Mouse (Mus musculus): ENCODE measurements at regions not wholly inside any gene's neighbourhood (a gene's known extent, or its start where the extent isn't known, plus 50 kb on each side); places are given as distances from the start of the nearest gene placed in this dataset.

- ATAC-seq (ENCODE audit: low FRiP score, low read depth), result no peak
- DNase-seq (ENCODE audit: low spot score), result peak; percentile 45
- Histone ChIP-seq H3K4me3 (replicated peaks; ENCODE audit: low read length) (no peak overlapping the region), H3K27ac (replicated peaks; ENCODE audit: low read depth, low read length) (no peak overlapping the region), H3K27me3 (ENCODE audit: control insufficient read depth, insufficient read depth, low read length) (no peaks in the 10 kb centered on the region), H3K36me3 (ENCODE audit: control insufficient read depth, insufficient read depth, low read length) (no peaks in the 10 kb centered on the region), H3K4me1 (ENCODE audit: control insufficient read depth, insufficient read depth, low read length) (no peaks in the 10 kb centered on the region), H3K9ac (ENCODE audit: low read depth, low read length, severe bottlenecking) (no peak overlapping the region), H3K9me3 (ENCODE audit: control insufficient read depth, low read length) (no peaks in the 10 kb centered on the region), H3K4me2 (replicated peaks; ENCODE audit: low read depth, low read length, severe bottlenecking) (no peak overlapping the region)
- WGBS, result 62% methylated on average over 5 of the region's 5 CpGs
- TF ChIP-seq POLR2A (IDR thresholded peaks at IDR 0.05; ENCODE audit: borderline replicate concordance, extremely low read depth, insufficient read depth, insufficient read length), result no peak
Measured at GRCm38 (mm10) chr13:42549021-42549559, 131.3 kb upstream of the Phactr1 start.

- no peak overlapping the region for H3K9ac ChIP-seq (ENCODE audit: low read depth, low read length, severe bottlenecking)
- H3K4me1 ChIP-seq (ENCODE audit: control insufficient read depth, insufficient read depth, low read length), result no peaks in the 10 kb centered on the region
- no peaks in the 10 kb centered on the region for H3K36me3 ChIP-seq (ENCODE audit: control insufficient read depth, insufficient read depth, low read length)
- H3K27me3 ChIP-seq (ENCODE audit: control insufficient read depth, insufficient read depth, low read length), result no peaks in the 10 kb centered on the region
- no peak overlapping the region for H3K27ac ChIP-seq (replicated peaks; ENCODE audit: low read depth, low read length)
- DNase-seq (ENCODE audit: low spot score), result no peak
- no peak for TF ChIP-seq POLR2A (IDR thresholded peaks at IDR 0.05; ENCODE audit: borderline replicate concordance, extremely low read depth, insufficient read depth, insufficient read length)
- no peak overlapping the region for H3K4me3 ChIP-seq (replicated peaks; ENCODE audit: low read length)
- no peak for ATAC-seq (ENCODE audit: low FRiP score, low read depth)
- no peaks in the 10 kb centered on the region for H3K9me3 ChIP-seq (ENCODE audit: control insufficient read depth, low read length)
- 82% methylated on average over 4 of the region's 4 CpGs for WGBS
- no peak overlapping the region for H3K4me2 ChIP-seq (replicated peaks; ENCODE audit: low read depth, low read length, severe bottlenecking)
Measured at GRCm38 (mm10) chr13:42554961-42555360, 125.5 kb upstream of the Phactr1 start.

GRCm38 (mm10) chr13:42558526-42558925, 121.9 kb upstream of the Phactr1 start:
- DNase-seq (ENCODE audit: low spot score) (no peak), ATAC-seq (ENCODE audit: low FRiP score, low read depth) (no peak)
- Histone ChIP-seq H3K27me3 (ENCODE audit: control insufficient read depth, insufficient read depth, low read length) (no peaks in the 10 kb centered on the region), H3K27ac (replicated peaks; ENCODE audit: low read depth, low read length) (no peak overlapping the region), H3K36me3 (ENCODE audit: control insufficient read depth, insufficient read depth, low read length) (no peaks in the 10 kb centered on the region), H3K4me3 (replicated peaks; ENCODE audit: low read length) (no peak overlapping the region), H3K9me3 (ENCODE audit: control insufficient read depth, low read length) (no peaks in the 10 kb centered on the region), H3K4me1 (ENCODE audit: control insufficient read depth, insufficient read depth, low read length) (no peaks in the 10 kb centered on the region; the same call in 1 of the 2 replicates), H3K9ac (ENCODE audit: low read depth, low read length, severe bottlenecking) (no peak overlapping the region), H3K4me2 (replicated peaks; ENCODE audit: low read depth, low read length, severe bottlenecking) (no peak overlapping the region)
- TF ChIP-seq POLR2A (IDR thresholded peaks at IDR 0.05; ENCODE audit: borderline replicate concordance, extremely low read depth, insufficient read depth, insufficient read length), result no peak
- WGBS, result 89% methylated on average over 3 of the region's 3 CpGs

- Histone ChIP-seq H3K4me3 (replicated peaks; ENCODE audit: low read length) (no peak overlapping the region), H3K4me2 (replicated peaks; ENCODE audit: low read depth, low read length, severe bottlenecking) (no peak overlapping the region), H3K9ac (ENCODE audit: low read depth, low read length, severe bottlenecking) (no peak overlapping the region), H3K4me1 (ENCODE audit: control insufficient read depth, insufficient read depth, low read length) (no peaks in the 10 kb centered on the region; the same call in 1 of the 2 replicates), H3K9me3 (ENCODE audit: control insufficient read depth, low read length) (no peaks in the 10 kb centered on the region), H3K36me3 (ENCODE audit: control insufficient read depth, insufficient read depth, low read length) (no peaks in the 10 kb centered on the region), H3K27ac (replicated peaks; ENCODE audit: low read depth, low read length) (no peak overlapping the region), H3K27me3 (ENCODE audit: control insufficient read depth, insufficient read depth, low read length) (no peaks in the 10 kb centered on the region)
- DNase-seq (ENCODE audit: low spot score) (no peak), ATAC-seq (ENCODE audit: low FRiP score, low read depth) (no peak)
- no peak for TF ChIP-seq POLR2A (IDR thresholded peaks at IDR 0.05; ENCODE audit: borderline replicate concordance, extremely low read depth, insufficient read depth, insufficient read length)
- WGBS, result 68% methylated on average over 2 of the region's 2 CpGs
Measured at GRCm38 (mm10) chr13:42561446-42561845, 119.0 kb upstream of the Phactr1 start.

- Histone ChIP-seq H3K9me3 (ENCODE audit: control insufficient read depth, low read length) (no peaks in the 10 kb centered on the region), H3K27ac (replicated peaks; ENCODE audit: low read depth, low read length) (no peak overlapping the region)
- TF ChIP-seq POLR2A (IDR thresholded peaks at IDR 0.05; ENCODE audit: borderline replicate concordance, extremely low read depth, insufficient read depth, insufficient read length), result no peak
Measured at GRCm38 (mm10) chr13:42565291-42566058, 114.9 kb upstream of the Phactr1 start.

More at GRCm38 (mm10) chr13:42565291-42566058, 114.9 kb upstream of the Phactr1 start:
- DNase-seq (ENCODE audit: low spot score), result no peak
- H3K27me3 ChIP-seq (ENCODE audit: control insufficient read depth, insufficient read depth, low read length), result no peaks in the 10 kb centered on the region
- no peaks in the 10 kb centered on the region; the same call in 1 of the 2 replicates for H3K4me1 ChIP-seq (ENCODE audit: control insufficient read depth, insufficient read depth, low read length)
- no peak for ATAC-seq (ENCODE audit: low FRiP score, low read depth)
- no peak overlapping the region for H3K4me3 ChIP-seq (replicated peaks; ENCODE audit: low read length)
- no peak overlapping the region for H3K9ac ChIP-seq (ENCODE audit: low read depth, low read length, severe bottlenecking)
- no peak overlapping the region for H3K4me2 ChIP-seq (replicated peaks; ENCODE audit: low read depth, low read length, severe bottlenecking)
- 82% methylated on average over 26 of the region's 26 CpGs for WGBS
- no peaks in the 10 kb centered on the region for H3K36me3 ChIP-seq (ENCODE audit: control insufficient read depth, insufficient read depth, low read length)

All from limb, embryonic 14.5 days (tissue).